Mouse (Mus musculus) hindbrain, embryonic 14.5 days (tissue): ENCODE measurements around the gene Zbtb46. TPM values are rescaled to one million over a fixed set of nuclear protein-coding genes. Genes with fewer than 3 reads are reported as not detected.

ENCODE experiments used
- ATAC-seq: fragments of 200-750 bp; cut with Nextera tagmentation; 2 replicates; pipeline ENCODE4 v1.8.0; 2017; ENCODE audit warnings: moderate number of reproducible peaks, mild to moderate bottlenecking, moderate TSS enrichment, moderate library complexity; ENCODE audit not compliant: low FRiP score
- DNase-seq: peaks from one replicate; pipeline ENCODE4 v3.0.0-alpha.2; 2015; ENCODE audit warnings: low spot score
- H3K27ac ChIP-seq: fragments of 300-500 bp; sonication (generic); 2 replicates; pipeline ENCODE4 v1.5.1; 2014; ENCODE audit warnings: mild to moderate bottlenecking, moderate library complexity
- H3K27me3 ChIP-seq: fragments of 300-500 bp; sonication (generic); 2 replicates; pipeline ENCODE4 v1.6.1; 2014; ENCODE audit warnings: mild to moderate bottlenecking, low read length, mixed read lengths; ENCODE audit not compliant: control insufficient read depth, insufficient read depth
- H3K36me3 ChIP-seq: fragments of 300-500 bp; sonication (generic); replicated peaks from 2 replicates; pipeline ENCODE4 v1.6.1; 2014; ENCODE audit not compliant: control insufficient read depth, insufficient read depth
- H3K4me1 ChIP-seq: fragments of 300-500 bp; sonication (generic); replicated peaks from 2 replicates; pipeline ENCODE4 v1.6.1; 2014; ENCODE audit warnings: antibody characterized with exemption, low read length, mixed read lengths; ENCODE audit not compliant: control insufficient read depth, insufficient read depth
- H3K4me2 ChIP-seq: fragments of 300-500 bp; sonication (generic); replicated peaks from 2 replicates; pipeline ENCODE4 v1.6.1; 2014; ENCODE audit warnings: mild to moderate bottlenecking, moderate library complexity
- H3K4me3 ChIP-seq: fragments of 300-500 bp; sonication (generic); replicated peaks from 2 replicates; pipeline ENCODE4 v1.5.1; 2014; ENCODE audit warnings: mild to moderate bottlenecking, low read length
- H3K9ac ChIP-seq: fragments of 300-500 bp; sonication (generic); 2 replicates; pipeline ENCODE4 v1.6.1; 2014
- H3K9me3 ChIP-seq: fragments of 300-500 bp; sonication (generic); 2 replicates; pipeline ENCODE4 v1.6.1; 2016; ENCODE audit warnings: low read length; ENCODE audit not compliant: control insufficient read depth
- WGBS: fragments of 180-500 bp; shearing (Covaris S2); extraction: QIAGEN DNeasy Blood & Tissue Kit; methylation state at CpG from one replicate; pipeline ENCODE4 v1.1.7; 2014; 5-methylcytosine and 5-hydroxymethylcytosine counted together
- polyA plus RNA-seq: library from polyadenylated mRNA; unstranded; fragments of >200 nt; fragmentation: Nextera tagmentation; extraction: Ambion mirVana; gene quantifications from 2 replicates; pipeline ENCODE4 v1.2.1, GENCODE M21; 2014

Zbtb46 gene
- polyA plus RNA-seq, 1 experiment from 2014 or later = 19.2 TPM

- H3K27ac ChIP-seq = peak overlapping the region; percentile 91
- peaks cover 37% of the 10 kb centered on the region for H3K36me3 ChIP-seq
- no peak for ATAC-seq
- 14% methylated on average over 14 of the region's 14 CpGs for WGBS
- H3K4me1 ChIP-seq = peaks cover 35% of the 10 kb centered on the region
- peak overlapping the region; percentile 94 for H3K4me2 ChIP-seq
- DNase-seq = no peak
- no peaks in the 10 kb centered on the region for H3K27me3 ChIP-seq
- peak overlapping the region; percentile 94 for H3K9ac ChIP-seq
- H3K9me3 ChIP-seq = no peaks in the 10 kb centered on the region
- peak overlapping the region; percentile 90 for H3K4me3 ChIP-seq
These were observed 94.8 kb downstream of the Zbtb46 start for GRCm38 (mm10) chr2:181364487-181364859.

DNA sequence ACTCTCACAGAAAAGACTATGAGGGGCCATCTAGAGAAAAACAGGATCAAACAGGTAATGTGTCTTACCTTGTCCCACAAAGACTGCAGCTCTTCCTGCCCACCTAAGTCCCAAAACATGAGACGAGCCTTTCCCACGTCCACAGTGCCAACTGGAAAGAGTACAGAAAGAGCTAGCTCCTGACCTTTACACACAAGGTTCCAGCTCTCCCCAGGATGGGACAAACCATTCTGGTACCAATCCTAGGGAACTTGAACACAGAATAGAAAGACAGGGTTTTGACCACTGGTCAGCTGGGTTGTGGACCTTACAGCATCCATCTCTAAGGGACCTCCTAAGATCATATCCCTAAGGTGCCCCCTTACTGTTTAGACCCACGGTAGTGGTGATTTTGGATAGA is 95.3 kb downstream of the Zbtb46 start:
- WGBS = 79% methylated on average over 3 of the region's 3 CpGs
- no peaks in the 10 kb centered on the region for H3K9me3 ChIP-seq
- peak overlapping the region; percentile 90 for H3K4me3 ChIP-seq
- H3K27me3 ChIP-seq = no peaks in the 10 kb centered on the region
- peak overlapping the region; percentile 94 for H3K4me2 ChIP-seq
- peaks cover 35% of the 10 kb centered on the region for H3K4me1 ChIP-seq
- peaks cover 42% of the 10 kb centered on the region for H3K36me3 ChIP-seq
- no peak for DNase-seq
- peak overlapping the region; percentile 94 for H3K9ac ChIP-seq
- no peak overlapping the region for H3K27ac ChIP-seq
- ATAC-seq = no peak

DNA sequence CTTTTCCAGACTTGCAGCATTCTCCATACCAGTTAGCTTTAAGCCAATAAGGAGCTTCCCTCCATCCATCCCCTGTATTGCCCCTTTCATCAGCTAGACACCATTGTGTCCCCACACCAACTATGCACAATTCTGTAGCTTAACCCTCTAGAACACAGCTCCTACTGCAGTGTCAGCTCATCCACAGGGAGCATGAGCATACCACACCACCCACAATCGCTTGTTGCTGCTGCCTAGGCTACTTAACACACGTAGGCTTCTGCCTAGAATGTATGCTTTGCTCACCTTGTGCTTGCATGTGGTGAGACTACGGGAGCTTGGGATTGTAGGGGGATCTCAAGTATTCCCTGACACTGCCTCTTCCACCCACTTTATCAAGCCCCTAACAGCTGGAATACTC is 102.4 kb downstream of the Zbtb46 start:
- WGBS = 82% methylated on average over 3 of the region's 3 CpGs
- H3K9ac ChIP-seq = no peak overlapping the region

DNA sequence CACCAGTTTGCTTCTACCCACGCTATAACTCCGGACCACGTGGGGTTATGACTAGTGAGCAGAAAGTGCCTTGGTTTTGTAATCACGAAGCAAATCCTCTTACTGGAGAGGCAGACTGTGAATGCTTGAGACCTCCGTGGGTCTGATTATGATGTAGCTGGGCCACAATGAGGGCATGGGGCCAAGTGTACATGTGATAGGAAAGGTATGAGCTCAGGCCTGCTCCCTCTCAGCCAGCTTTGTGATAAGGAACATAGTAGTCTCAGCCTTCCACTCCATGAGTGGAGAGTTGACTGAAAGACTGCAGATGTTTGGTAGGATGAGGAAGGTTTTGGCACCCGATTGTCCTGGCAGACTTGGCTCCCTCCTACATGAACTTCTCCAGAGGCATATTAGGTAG is 116.5 kb downstream of the Zbtb46 start:
- WGBS = 95% methylated on average over 6 of the region's 6 CpGs
- DNase-seq (no peak), ATAC-seq (no peak)
- Histone ChIP-seq H3K27ac (no peak overlapping the region), H3K4me1 (no peaks in the 10 kb centered on the region), H3K27me3 (no peaks in the 10 kb centered on the region), H3K4me2 (no peak overlapping the region), H3K9ac (no peak overlapping the region), H3K36me3 (peaks cover 82% of the 10 kb centered on the region), H3K9me3 (no peaks in the 10 kb centered on the region), H3K4me3 (no peak overlapping the region)

More for the DNA sequence above, 102.4 kb downstream of the Zbtb46 start:
- Histone ChIP-seq H3K27me3 (no peaks in the 10 kb centered on the region), H3K4me2 (no peak overlapping the region), H3K4me1 (no peaks in the 10 kb centered on the region), H3K9me3 (no peaks in the 10 kb centered on the region), H3K27ac (no peak overlapping the region), H3K4me3 (no peak overlapping the region), H3K36me3 (peaks cover 94% of the 10 kb centered on the region)
- DNase-seq (no peak), ATAC-seq (no peak)

DNA sequence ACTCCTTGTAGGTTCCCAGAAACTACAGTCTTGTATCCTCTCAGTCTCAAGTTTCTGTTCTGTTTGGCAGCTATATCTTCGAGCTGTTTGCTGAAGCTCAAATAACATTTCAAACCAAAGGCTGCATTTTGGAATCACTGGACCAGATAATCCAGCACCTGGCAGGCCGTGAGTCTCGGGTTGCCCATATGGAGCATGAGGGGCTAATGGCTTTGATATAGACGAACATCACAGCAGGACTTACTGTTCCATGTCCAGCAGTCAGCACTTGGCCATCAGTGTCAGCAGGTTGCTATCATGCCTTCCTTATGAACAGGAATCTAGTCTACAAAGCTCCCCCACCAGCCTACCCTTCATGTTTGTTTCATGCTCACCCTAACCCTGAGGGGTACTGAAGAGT is 118.8 kb downstream of the Zbtb46 start:
- no peak for ATAC-seq
- WGBS = 82% methylated on average over 4 of the region's 4 CpGs
- DNase-seq = no peak
- H3K9me3 ChIP-seq = no peaks in the 10 kb centered on the region
- no peak overlapping the region for H3K9ac ChIP-seq
- H3K4me2 ChIP-seq = no peak overlapping the region
- no peak overlapping the region for H3K4me3 ChIP-seq
- H3K4me1 ChIP-seq = no peaks in the 10 kb centered on the region
- H3K27me3 ChIP-seq = no peaks in the 10 kb centered on the region
- H3K36me3 ChIP-seq = peaks cover 84% of the 10 kb centered on the region
- H3K27ac ChIP-seq = no peak overlapping the region

Other genes starting within 250 kb of the Zbtb46 start
- gene Srms, start 246.2 kb downstream of the Zbtb46 start, polyA plus RNA-seq = 0.29 and 0.48 TPM in 2 replicates
- gene Fndc11, start 239.4 kb downstream of the Zbtb46 start, polyA plus RNA-seq = not detected in 2 replicates
- gene Helz2, start 217.4 kb downstream of the Zbtb46 start, polyA plus RNA-seq = 0.22 and 0.70 TPM in 2 replicates
- 16.7 and 18.0 TPM in 2 replicates for gene Gmeb2, start 171.4 kb downstream of the Zbtb46 start, polyA plus RNA-seq
- 1,468 and 1,594 TPM in 2 replicates for gene Stmn3, start 144.9 kb downstream of the Zbtb46 start, polyA plus RNA-seq
- gene Rtel1, start 139.7 kb downstream of the Zbtb46 start, polyA plus RNA-seq = 39.9 and 40.8 TPM in 2 replicates
- gene Zgpat, start 94.5 kb downstream of the Zbtb46 start, polyA plus RNA-seq = 66.7 and 67.6 TPM in 2 replicates
- gene Arfrp1, start 94.0 kb downstream of the Zbtb46 start, polyA plus RNA-seq = 62.3 and 63.3 TPM in 2 replicates
- 39.7 and 47.4 TPM in 2 replicates for gene Lime1, start 79.3 kb downstream of the Zbtb46 start, polyA plus RNA-seq
- not detected in 2 replicates for gene Abhd16b, start 33.8 kb upstream of the Zbtb46 start, polyA plus RNA-seq
- 105 and 109 TPM in 2 replicates for gene Tpd52l2, start 37.7 kb upstream of the Zbtb46 start, polyA plus RNA-seq
- gene Dnajc5, start 61.1 kb upstream of the Zbtb46 start, polyA plus RNA-seq = 234 and 264 TPM in 2 replicates
- 57.2 and 60.7 TPM in 2 replicates for gene Uckl1, start 125.5 kb upstream of the Zbtb46 start, polyA plus RNA-seq
- gene Prpf6, start 132.4 kb upstream of the Zbtb46 start, polyA plus RNA-seq = 53.9 and 58.2 TPM in 2 replicates
- 68.3 and 86.2 TPM in 2 replicates for gene Zfp512b, start 133.4 kb upstream of the Zbtb46 start, polyA plus RNA-seq
- 192 and 211 TPM in 2 replicates for gene Samd10, start 139.8 kb upstream of the Zbtb46 start, polyA plus RNA-seq
- gene Gm29797, start 197.6 kb upstream of the Zbtb46 start, polyA plus RNA-seq = 0.27 TPM in 1 of 2 replicates, not detected in the other
- 19.3 and 20.9 TPM in 2 replicates for gene Sox18, start 212.2 kb upstream of the Zbtb46 start, polyA plus RNA-seq
- 40.6 and 50.4 TPM in 2 replicates for gene Tcea2, start 220.9 kb upstream of the Zbtb46 start, polyA plus RNA-seq
- gene Rgs19, start 234.6 kb upstream of the Zbtb46 start, polyA plus RNA-seq = 69.0 and 73.0 TPM in 2 replicates
- gene Lkaaear1, start 239.0 kb upstream of the Zbtb46 start, polyA plus RNA-seq = not detected in 2 replicates